Mouse (Mus musculus): ENCODE results near the gene Dtymk. TPM values are rescaled to one million over a fixed set of nuclear protein-coding genes. Genes with fewer than 3 reads are reported as not detected.
"Not testable (repeated sequence)": the region's sequence is repeated elsewhere in the genome, so short reads cannot be mapped to it uniquely, and the experiment has no call there.

Gene Dtymk
- total and polyA plus RNA-seq, 2 experiments from 2014 or later: 97.1 to 123 TPM

DNA sequence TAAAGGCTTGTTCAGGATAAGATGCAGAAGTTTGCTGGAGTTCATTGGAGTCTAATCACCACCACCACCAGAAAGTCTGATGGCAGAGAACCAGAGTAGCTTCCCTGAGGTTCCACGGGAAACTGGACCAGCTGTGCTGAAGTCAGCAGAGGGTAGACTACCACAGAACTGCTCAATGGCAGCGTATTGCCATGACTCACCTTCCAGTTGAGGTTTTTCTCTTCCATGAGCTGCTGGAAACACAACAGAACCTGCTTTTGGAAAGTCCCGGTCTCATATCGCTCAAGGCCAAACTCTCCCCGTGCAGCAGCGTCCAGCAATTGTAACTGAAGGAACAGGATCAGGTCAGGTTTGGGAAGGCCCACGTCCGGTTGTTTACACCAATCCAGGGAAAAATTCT is 7.2 kb downstream of the Dtymk start:
- H3K9ac ChIP-seq: no peak overlapping the region
- H3K4me1 ChIP-seq (ENCODE audit: insufficient read depth): no peaks in the 10 kb centered on the region
- H3K4me2 ChIP-seq (ENCODE audit: low read depth): no peak overlapping the region
- no peak overlapping the region for H3K27ac ChIP-seq (ENCODE audit: low read depth, low read length)
- 96% methylated on average over 8 of the region's 8 CpGs for WGBS
- ATAC-seq (no peak), DNase-seq (no peak)
- H3K27me3 ChIP-seq (ENCODE audit: insufficient read depth, low read length): no peaks in the 10 kb centered on the region
- H3K9me3 ChIP-seq (ENCODE audit: low read length): no peaks in the 10 kb centered on the region
- no peak overlapping the region for H3K4me3 ChIP-seq (ENCODE audit: low read depth, low read length)
- peaks cover 70% of the 10 kb centered on the region for H3K36me3 ChIP-seq (ENCODE audit: insufficient read depth)
- TF ChIP-seq CTCF (IDR thresholded peaks at IDR 0.05; ENCODE audit: low read depth): no peak

DNA sequence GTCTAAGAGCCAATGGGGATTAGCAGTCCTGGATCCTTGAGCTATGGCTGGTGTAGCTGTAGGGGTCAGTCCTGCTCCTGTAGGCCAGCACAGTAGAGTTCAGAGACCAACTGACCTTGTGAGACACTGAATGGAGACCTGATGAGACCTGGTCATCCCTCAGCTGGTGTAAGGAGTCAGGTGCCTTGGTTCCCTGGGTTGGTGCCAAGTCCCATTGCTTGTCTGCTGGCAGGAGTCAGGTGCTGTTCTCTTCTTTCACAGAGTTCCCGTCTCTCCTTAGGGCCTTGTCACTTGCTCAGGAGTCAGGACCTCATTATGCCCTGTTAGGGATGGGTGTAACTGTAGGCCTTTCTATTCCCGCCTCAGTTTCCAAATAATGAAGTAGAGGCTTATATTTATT is 14.8 kb downstream of the Dtymk start:
- Histone ChIP-seq H3K27me3 (ENCODE audit: insufficient read depth, low read length) (no peaks in the 10 kb centered on the region), H3K27ac (ENCODE audit: low read depth, low read length) (no peak overlapping the region), H3K4me1 (ENCODE audit: insufficient read depth) (no peaks in the 10 kb centered on the region), H3K9ac (no peak overlapping the region), H3K4me3 (ENCODE audit: low read depth, low read length) (no peak overlapping the region), H3K4me2 (ENCODE audit: low read depth) (no peak overlapping the region), H3K9me3 (ENCODE audit: low read length) (no peaks in the 10 kb centered on the region), H3K36me3 (ENCODE audit: insufficient read depth) (peaks cover 82% of the 10 kb centered on the region)
- ATAC-seq: no peak
- no peak for DNase-seq
- 85% methylated on average over 2 of the region's 2 CpGs for WGBS
- TF ChIP-seq CTCF (IDR thresholded peaks at IDR 0.05; ENCODE audit: low read depth): no peak

DNA sequence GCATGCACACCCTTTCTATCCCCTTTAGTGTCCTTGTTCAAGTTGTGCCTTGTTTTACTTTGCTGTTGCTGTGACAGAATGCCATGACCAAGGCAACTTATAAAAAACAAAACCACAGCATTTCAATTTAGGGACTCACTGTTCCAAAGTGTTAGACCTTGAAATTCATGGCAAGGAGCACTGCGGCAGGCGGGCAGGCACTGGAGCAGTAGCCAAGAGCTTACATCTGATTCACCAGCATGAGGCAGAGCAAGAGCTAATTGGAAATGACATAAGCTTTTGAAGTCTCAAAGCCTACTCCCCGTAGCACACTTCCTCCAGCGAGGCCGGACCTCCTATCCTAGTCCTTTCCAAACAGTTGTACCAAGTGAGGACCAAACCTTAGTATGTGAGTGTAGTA is 25.0 kb downstream of the Dtymk start:
- no peak overlapping the region for H3K4me3 ChIP-seq (ENCODE audit: low read depth, low read length)
- H3K4me2 ChIP-seq (ENCODE audit: low read depth): no peak overlapping the region
- H3K4me1 ChIP-seq (ENCODE audit: insufficient read depth): no peaks in the 10 kb centered on the region
- ATAC-seq: no peak
- no peak overlapping the region for H3K27ac ChIP-seq (ENCODE audit: low read depth, low read length)
- no peaks in the 10 kb centered on the region for H3K9me3 ChIP-seq (ENCODE audit: low read length)
- TF ChIP-seq CTCF (IDR thresholded peaks at IDR 0.05; ENCODE audit: low read depth): no peak
- 87% methylated on average over 5 of the region's 5 CpGs for WGBS
- no peak for DNase-seq
- H3K36me3 ChIP-seq (ENCODE audit: insufficient read depth): peaks cover 53% of the 10 kb centered on the region
- H3K9ac ChIP-seq: no peak overlapping the region
- H3K27me3 ChIP-seq (ENCODE audit: insufficient read depth, low read length): no peaks in the 10 kb centered on the region

DNA sequence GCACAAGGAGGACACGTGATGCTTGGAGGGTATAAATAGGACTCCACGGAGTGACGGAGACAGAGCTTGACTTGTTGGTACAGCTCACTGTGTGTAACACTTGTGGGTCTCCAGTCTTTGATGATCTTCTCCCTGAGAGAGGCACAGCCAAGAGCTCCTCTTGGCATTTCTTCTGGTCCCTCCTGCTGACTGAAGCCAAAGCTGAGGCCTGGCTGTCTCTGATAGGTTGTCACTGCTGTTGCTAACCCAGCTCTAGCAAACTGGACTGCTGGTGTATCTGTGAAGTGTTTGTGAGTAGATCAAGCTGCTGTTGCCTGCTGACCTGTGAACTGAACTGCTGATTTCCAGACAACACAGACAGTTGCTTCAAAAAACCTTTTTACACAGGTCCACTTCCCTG is 31.8 kb downstream of the Dtymk start:
- Histone ChIP-seq H3K27ac (ENCODE audit: low read depth, low read length) (no peak overlapping the region), H3K9me3 (ENCODE audit: low read length) (no peaks in the 10 kb centered on the region), H3K4me3 (ENCODE audit: low read depth, low read length) (no peak overlapping the region), H3K4me1 (ENCODE audit: insufficient read depth) (no peaks in the 10 kb centered on the region), H3K36me3 (ENCODE audit: insufficient read depth) (peaks cover 21% of the 10 kb centered on the region; the same call in 1 of the 2 replicates), H3K9ac (no peak overlapping the region), H3K4me2 (ENCODE audit: low read depth) (no peak overlapping the region), H3K27me3 (ENCODE audit: insufficient read depth, low read length) (no peaks in the 10 kb centered on the region)
- ATAC-seq (no peak), DNase-seq (no peak)
- WGBS: 96% methylated on average over 3 of the region's 3 CpGs
- TF ChIP-seq CTCF (IDR thresholded peaks at IDR 0.05; ENCODE audit: low read depth): no peak

DNA sequence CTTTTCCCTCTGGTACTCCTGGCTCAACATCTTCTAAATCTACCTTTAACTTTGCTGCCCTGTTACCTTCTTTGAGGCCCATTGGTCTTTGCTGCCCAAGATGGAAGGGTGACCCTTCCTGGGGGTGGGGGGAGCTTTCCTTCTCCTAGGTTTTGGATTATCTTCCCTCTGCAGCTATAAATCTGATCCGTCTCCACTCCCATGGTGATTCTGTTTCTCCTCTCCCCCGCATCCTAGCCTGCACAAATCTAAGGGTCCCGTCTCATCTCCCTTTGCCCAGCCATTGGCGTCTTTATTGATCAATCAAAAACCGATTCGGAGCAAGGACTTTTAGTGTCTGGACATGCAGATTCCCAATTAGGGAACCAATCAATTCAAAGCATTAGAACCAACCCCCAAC is 34.1 kb downstream of the Dtymk start:
- Histone ChIP-seq H3K4me1 (ENCODE audit: insufficient read depth) (no peaks in the 10 kb centered on the region), H3K4me2 (ENCODE audit: low read depth) (no peak overlapping the region), H3K27ac (ENCODE audit: low read depth, low read length) (no peak overlapping the region), H3K4me3 (ENCODE audit: low read depth, low read length) (no peak overlapping the region), H3K9ac (no peak overlapping the region), H3K36me3 (ENCODE audit: insufficient read depth) (peaks cover 21% of the 10 kb centered on the region; the same call in 1 of the 2 replicates), H3K27me3 (ENCODE audit: insufficient read depth, low read length) (no peaks in the 10 kb centered on the region), H3K9me3 (ENCODE audit: low read length) (no peaks in the 10 kb centered on the region)
- no peak for DNase-seq
- no peak for ATAC-seq
- WGBS: 95% methylated on average over 6 of the region's 6 CpGs
- TF ChIP-seq CTCF (IDR thresholded peaks at IDR 0.05; ENCODE audit: low read depth): no peak

DNA sequence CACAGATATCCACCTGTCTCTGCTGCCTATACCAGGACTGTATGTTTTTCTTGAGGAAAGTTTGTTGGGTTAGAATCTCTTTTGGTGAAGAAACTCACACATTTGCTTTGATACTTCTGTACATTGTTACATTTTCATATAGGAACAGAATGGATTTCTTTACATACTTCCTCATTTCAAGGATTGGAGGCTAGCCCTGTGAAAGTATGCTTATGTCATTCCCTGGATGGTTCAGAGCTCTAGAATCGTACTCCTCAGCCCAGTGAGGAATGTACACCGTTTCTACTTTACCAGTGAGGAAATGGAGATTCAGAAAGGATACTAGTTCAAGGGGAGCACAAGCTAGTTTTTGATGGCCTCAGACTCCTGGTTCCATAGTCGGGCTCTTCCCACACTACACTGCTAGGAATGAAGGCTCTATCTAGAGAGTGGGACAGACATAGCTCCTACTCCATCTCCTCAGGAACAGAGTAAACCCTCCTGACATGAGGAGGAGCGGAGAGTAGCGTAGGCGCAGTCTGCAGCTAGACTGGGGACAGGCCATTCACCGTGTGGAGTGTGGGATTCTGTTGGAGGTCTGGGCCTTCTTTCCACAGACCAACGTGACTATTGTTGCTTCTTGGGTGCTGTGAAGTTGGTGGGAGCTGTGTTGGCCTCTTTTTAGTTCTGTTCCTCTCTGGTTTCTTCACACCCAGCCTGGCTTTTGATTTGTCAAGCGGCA is 36.7 kb downstream of the Dtymk start:
- no peaks in the 10 kb centered on the region for H3K9me3 ChIP-seq (ENCODE audit: low read length)
- DNase-seq (no peak), ATAC-seq (no peak)

DNA sequence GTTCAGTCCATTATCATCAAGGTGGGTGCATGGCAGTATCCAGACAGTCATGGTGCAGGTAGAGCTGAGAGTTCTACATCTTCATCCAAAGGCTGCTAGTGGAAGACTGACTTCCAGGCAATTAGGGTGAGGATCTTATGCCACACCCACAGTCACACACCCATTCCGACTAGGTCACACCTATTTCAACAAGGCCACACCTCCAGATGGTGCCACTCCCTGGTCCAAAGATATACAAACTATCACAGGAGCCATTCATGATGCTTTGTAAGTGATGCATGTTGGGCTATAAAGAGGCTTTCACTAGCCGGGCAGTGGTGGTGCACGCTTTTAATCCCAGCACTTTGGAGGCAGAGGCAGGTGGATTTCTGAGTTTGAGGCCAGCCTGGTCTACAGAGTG is 38.2 kb downstream of the Dtymk start:
- not testable (repeated sequence) for H3K9me3 ChIP-seq (ENCODE audit: low read length); H3K4me3 ChIP-seq (ENCODE audit: low read depth, low read length); H3K9ac ChIP-seq; ATAC-seq; H3K4me2 ChIP-seq (ENCODE audit: low read depth); H3K4me1 ChIP-seq (ENCODE audit: insufficient read depth); H3K36me3 ChIP-seq (ENCODE audit: insufficient read depth); H3K27ac ChIP-seq (ENCODE audit: low read depth, low read length); DNase-seq; H3K27me3 ChIP-seq (ENCODE audit: insufficient read depth, low read length)
- WGBS: 94% methylated on average over 3 of the region's 3 CpGs

More for the DNA sequence above, 36.7 kb downstream of the Dtymk start:
- 93% methylated on average over 9 of the region's 9 CpGs for WGBS
- Histone ChIP-seq H3K4me3 (ENCODE audit: low read depth, low read length) (no peak overlapping the region), H3K27ac (ENCODE audit: low read depth, low read length) (no peak overlapping the region), H3K9ac (no peak overlapping the region), H3K27me3 (ENCODE audit: insufficient read depth, low read length) (no peaks in the 10 kb centered on the region), H3K4me2 (ENCODE audit: low read depth) (no peak overlapping the region), H3K36me3 (ENCODE audit: insufficient read depth) (peaks cover 20% of the 10 kb centered on the region; the same call in 1 of the 2 replicates), H3K4me1 (ENCODE audit: insufficient read depth) (no peaks in the 10 kb centered on the region)
- no peak for TF ChIP-seq CTCF (IDR thresholded peaks at IDR 0.05; ENCODE audit: low read depth)

All from forebrain, postnatal 0 days (tissue).